Mouse (Mus musculus) hindbrain, postnatal 0 days (tissue): ENCODE results near the gene Ccpg1os. TPM values are rescaled to one million over a fixed set of nuclear protein-coding genes. Genes with fewer than 3 reads are reported as not detected.

ENCODE experiments used
- ATAC-seq: fragments of 200-750 bp; cut with Nextera tagmentation; 2 replicates; pipeline ENCODE4 v1.8.0; 2017; ENCODE audit warnings: mild to moderate bottlenecking, moderate TSS enrichment, moderate library complexity
- DNase-seq: peaks from one replicate; pipeline ENCODE4 v3.0.0-alpha.2; 2015; ENCODE audit warnings: low spot score
- H3K27ac ChIP-seq: fragments of 300-500 bp; sonication (generic); 2 replicates; pipeline ENCODE4 v1.5.1; 2014; ENCODE audit warnings: mild to moderate bottlenecking
- H3K27me3 ChIP-seq: fragments of 300-500 bp; sonication (generic); 2 replicates; pipeline ENCODE4 v1.6.1; 2014; ENCODE audit warnings: low read length, mixed read lengths; ENCODE audit not compliant: insufficient read depth
- H3K36me3 ChIP-seq: fragments of 300-500 bp; sonication (generic); 2 replicates; pipeline ENCODE4 v1.6.1; 2014; ENCODE audit warnings: low read length, mixed read lengths; ENCODE audit not compliant: insufficient read depth
- H3K4me1 ChIP-seq: fragments of 300-500 bp; sonication (generic); 2 replicates; pipeline ENCODE4 v1.6.1; 2014; ENCODE audit warnings: antibody characterized with exemption, low read length, mixed read lengths; ENCODE audit not compliant: insufficient read depth
- H3K4me2 ChIP-seq: fragments of 300-500 bp; sonication (generic); 2 replicates; pipeline ENCODE4 v1.6.1; 2014; ENCODE audit warnings: low read depth, mild to moderate bottlenecking, low read length, moderate library complexity, mixed read lengths
- H3K4me3 ChIP-seq: fragments of 300-500 bp; sonication (generic); 2 replicates; pipeline ENCODE4 v1.5.1; 2014; ENCODE audit warnings: low read length
- H3K9ac ChIP-seq: fragments of 300-500 bp; sonication (generic); replicated peaks from 2 replicates; pipeline ENCODE4 v1.6.1; 2014; ENCODE audit warnings: mild to moderate bottlenecking, low read length, moderate library complexity, mixed read lengths
- H3K9me3 ChIP-seq: fragments of 300-500 bp; sonication (generic); 2 replicates; pipeline ENCODE4 v1.6.1; 2016; ENCODE audit warnings: low read length, mixed read lengths
- CTCF ChIP-seq: IDR thresholded peaks from 2 replicates; pipeline ENCODE4 v1.5.1; 2016; ENCODE audit warnings: antibody characterized with exemption, control low read depth, low read depth
- WGBS: fragments of 180-500 bp; shearing (Covaris S2); extraction: QIAGEN DNeasy Blood & Tissue Kit; methylation state at CpG from one replicate; pipeline ENCODE4 v1.1.7; 2014; 5-methylcytosine and 5-hydroxymethylcytosine counted together
- polyA plus RNA-seq: library from polyadenylated mRNA; unstranded; fragments of >200 nt; fragmentation: Nextera tagmentation; extraction: Ambion mirVana; gene quantifications from 2 replicates; pipeline ENCODE4 v1.2.1, GENCODE M21; 2015
- total RNA-seq: library from RNA; depleted of rRNA; stranded (reverse); fragments of >200 nt; gene quantifications from 2 replicates; pipeline ENCODE4 v1.2.3, GENCODE M21; 2014

The Ccpg1os gene
- total and polyA plus RNA-seq, 2 experiments from 2014 or later, result 10.7 to 21.3 TPM

GRCm38 (mm10) chr9:73002177-73002576 lies 17.0 kb upstream of the Ccpg1os start:
- no peak overlapping the region for H3K4me2 ChIP-seq
- no peaks in the 10 kb centered on the region for H3K27me3 ChIP-seq
- WGBS, result 57% methylated on average over 3 of the region's 3 CpGs
- ATAC-seq (no peak), DNase-seq (no peak)
- no peak for TF ChIP-seq CTCF
- no peaks in the 10 kb centered on the region for H3K9me3 ChIP-seq
- no peak overlapping the region for H3K4me3 ChIP-seq
- no peaks in the 10 kb centered on the region for H3K4me1 ChIP-seq
- H3K9ac ChIP-seq, result no peak overlapping the region
- H3K36me3 ChIP-seq, result peaks cover 34% of the 10 kb centered on the region
- H3K27ac ChIP-seq, result no peak overlapping the region

DNA sequence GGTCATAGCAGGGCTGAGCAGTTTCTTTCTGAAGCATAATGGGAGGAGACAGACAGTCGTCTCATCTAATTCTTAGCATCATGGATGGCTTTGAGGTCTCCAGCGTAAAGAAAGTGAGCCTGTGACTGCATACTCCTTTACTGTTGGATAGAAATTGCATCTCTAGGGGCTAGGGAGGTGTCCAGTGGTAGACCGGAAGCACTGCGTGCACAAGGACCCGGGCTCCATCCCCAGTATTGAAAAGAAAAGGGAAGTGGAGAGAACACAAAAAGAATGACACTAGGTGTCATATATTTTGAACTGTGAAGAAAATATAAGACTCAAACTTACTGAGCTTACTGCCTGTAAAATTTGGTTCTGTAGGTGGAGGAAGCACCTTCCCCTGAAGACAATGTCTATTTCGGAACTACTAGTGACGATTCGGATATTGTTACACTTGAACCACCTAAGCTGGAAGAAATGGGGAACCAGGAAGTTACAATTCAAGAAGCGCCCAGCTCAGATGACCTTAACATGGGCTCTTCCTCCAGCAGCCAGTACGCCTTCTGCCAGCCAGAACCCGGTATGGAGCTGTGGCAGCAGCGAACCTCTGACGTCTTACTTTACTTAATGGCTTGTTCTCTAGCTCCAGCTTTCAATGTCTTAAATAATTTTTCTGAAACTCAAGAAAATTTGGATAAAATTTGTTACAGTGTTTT lies 16.3 kb upstream of the Ccpg1os start:
- Histone ChIP-seq H3K4me2 (no peak overlapping the region), H3K4me3 (no peak overlapping the region), H3K9me3 (no peaks in the 10 kb centered on the region), H3K27ac (no peak overlapping the region), H3K4me1 (no peaks in the 10 kb centered on the region), H3K27me3 (no peaks in the 10 kb centered on the region), H3K36me3 (peaks cover 34% of the 10 kb centered on the region), H3K9ac (no peak overlapping the region)
- TF ChIP-seq CTCF, result no peak
- no peak for DNase-seq
- 87% methylated on average over 13 of the region's 13 CpGs for WGBS
- no peak for ATAC-seq

DNA sequence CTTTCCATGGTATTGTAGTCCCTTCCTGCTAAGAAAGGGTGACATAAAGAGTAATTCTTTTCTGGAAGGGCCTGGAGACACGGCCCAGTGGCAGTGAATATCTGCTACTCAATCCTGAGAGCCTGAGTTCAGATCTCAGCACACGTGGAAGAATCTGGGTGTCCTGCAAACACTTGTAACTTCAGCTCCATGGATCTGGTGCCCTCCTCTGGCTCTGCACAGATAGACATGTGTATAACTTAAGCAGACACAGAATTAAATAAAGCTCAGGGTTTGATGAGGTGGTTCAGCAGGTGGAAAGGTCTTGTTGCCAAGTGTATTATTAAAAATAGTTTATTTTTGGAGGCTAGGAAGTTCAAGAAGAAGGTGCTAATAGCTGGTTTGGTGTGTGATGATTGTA lies 15.3 kb upstream of the Ccpg1os start:
- peaks cover 24% of the 10 kb centered on the region for H3K36me3 ChIP-seq
- no peaks in the 10 kb centered on the region for H3K9me3 ChIP-seq
- no peak overlapping the region for H3K9ac ChIP-seq
- H3K4me3 ChIP-seq, result no peak overlapping the region
- DNase-seq (no peak), ATAC-seq (no peak)
- no peak overlapping the region for H3K27ac ChIP-seq
- TF ChIP-seq CTCF, result peak; percentile 25; the same call in 1 of the 2 replicates
- no peak overlapping the region for H3K4me2 ChIP-seq
- H3K27me3 ChIP-seq, result no peaks in the 10 kb centered on the region
- 75% methylated on average over 2 of the region's 2 CpGs for WGBS
- H3K4me1 ChIP-seq, result no peaks in the 10 kb centered on the region

DNA sequence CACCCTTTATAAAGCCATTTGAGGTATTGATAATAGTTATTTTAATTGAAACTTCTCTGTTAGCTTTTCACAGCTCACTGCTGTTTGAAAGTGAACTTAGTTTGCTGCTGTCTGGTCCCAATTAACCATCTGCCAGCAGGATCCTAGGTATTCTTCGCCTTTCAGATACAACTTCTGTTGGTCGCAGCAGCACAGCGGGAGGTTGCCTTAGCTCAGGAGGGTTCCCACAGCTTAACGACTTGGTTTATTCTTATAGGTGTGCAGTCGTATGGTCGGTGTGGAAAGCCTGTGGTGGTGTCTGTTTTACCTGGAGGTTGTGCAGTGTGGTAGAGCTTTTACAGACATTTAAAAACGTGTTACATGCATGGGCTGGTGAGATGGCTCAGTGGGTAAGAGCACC lies 11.6 kb upstream of the Ccpg1os start:
- H3K9ac ChIP-seq, result no peak overlapping the region
- H3K27me3 ChIP-seq, result no peaks in the 10 kb centered on the region
- ATAC-seq (no peak), DNase-seq (no peak)
- H3K4me3 ChIP-seq, result no peak overlapping the region
- H3K4me2 ChIP-seq, result no peak overlapping the region
- H3K4me1 ChIP-seq, result no peaks in the 10 kb centered on the region
- no peak overlapping the region for H3K27ac ChIP-seq
- WGBS, result 62% methylated on average over 7 of the region's 7 CpGs
- no peak for TF ChIP-seq CTCF
- no peaks in the 10 kb centered on the region; the same call in 1 of the 2 replicates for H3K36me3 ChIP-seq
- H3K9me3 ChIP-seq, result no peaks in the 10 kb centered on the region

DNA sequence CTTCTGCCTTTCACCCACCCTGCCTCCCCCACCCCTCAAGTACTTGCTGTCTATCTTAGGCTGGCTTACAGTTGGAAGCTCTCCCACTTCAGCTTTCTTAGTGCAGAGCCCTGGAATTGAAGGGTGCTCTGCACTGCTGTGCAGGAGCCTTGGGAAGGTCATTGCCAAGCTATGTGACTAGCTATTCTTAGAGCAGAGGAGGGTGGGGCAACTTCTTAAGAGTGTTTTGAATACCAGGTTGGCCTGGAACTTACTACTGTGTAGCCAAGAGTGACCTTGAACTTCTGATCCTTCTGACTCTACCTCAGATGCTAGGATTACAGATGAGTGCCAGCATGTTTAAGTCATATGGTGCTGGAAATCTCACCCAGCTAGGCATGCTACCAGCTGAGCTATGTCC lies 11.0 kb upstream of the Ccpg1os start:
- no peak for TF ChIP-seq CTCF
- H3K9ac ChIP-seq, result no peak overlapping the region
- H3K4me3 ChIP-seq, result no peak overlapping the region
- no peak overlapping the region for H3K4me2 ChIP-seq
- no peaks in the 10 kb centered on the region for H3K4me1 ChIP-seq
- H3K36me3 ChIP-seq, result no peaks in the 10 kb centered on the region
- no peaks in the 10 kb centered on the region for H3K27me3 ChIP-seq
- ATAC-seq, result no peak
- H3K9me3 ChIP-seq, result no peaks in the 10 kb centered on the region
- no peak for DNase-seq
- H3K27ac ChIP-seq, result no peak overlapping the region

DNA sequence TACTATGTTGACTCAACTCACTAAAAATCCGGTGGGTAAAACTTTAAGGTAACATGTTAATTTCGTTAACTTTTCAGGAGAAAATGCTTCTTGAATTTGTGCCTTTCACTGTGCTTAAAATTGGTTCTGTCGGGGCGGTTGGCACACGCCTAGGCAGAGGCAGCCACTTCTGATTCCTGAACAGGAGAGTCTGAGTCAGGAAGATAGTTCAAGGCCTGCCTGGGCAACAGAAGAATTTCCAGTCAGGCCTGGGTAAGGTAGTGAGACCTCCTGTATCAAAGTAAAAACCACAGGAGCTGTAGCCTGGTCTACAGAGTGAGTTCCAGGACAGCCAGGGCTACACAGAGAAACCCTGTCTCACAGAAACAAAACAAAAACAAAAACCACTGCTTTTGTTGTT lies 7.4 kb upstream of the Ccpg1os start:
- TF ChIP-seq CTCF, result no peak
- Histone ChIP-seq H3K4me1 (no peaks in the 10 kb centered on the region), H3K4me3 (no peak overlapping the region), H3K4me2 (no peak overlapping the region), H3K9ac (no peak overlapping the region), H3K36me3 (no peaks in the 10 kb centered on the region), H3K9me3 (no peaks in the 10 kb centered on the region), H3K27ac (no peak overlapping the region), H3K27me3 (no peaks in the 10 kb centered on the region)
- no peak for DNase-seq
- ATAC-seq, result no peak
- WGBS, result 90% methylated on average over 5 of the region's 5 CpGs

- 97% methylated on average over 2 of the region's 2 CpGs for WGBS
- H3K4me2 ChIP-seq, result no peak overlapping the region
Measured at GRCm38 (mm10) chr9:72991420-72991819, 6.2 kb upstream of the Ccpg1os start.

More at GRCm38 (mm10) chr9:72991420-72991819, 6.2 kb upstream of the Ccpg1os start:
- ATAC-seq (no peak), DNase-seq (no peak)
- Histone ChIP-seq H3K27me3 (no peaks in the 10 kb centered on the region), H3K36me3 (no peaks in the 10 kb centered on the region), H3K27ac (no peak overlapping the region), H3K9ac (no peak overlapping the region), H3K9me3 (no peaks in the 10 kb centered on the region), H3K4me1 (peaks cover 2% of the 10 kb centered on the region; the same call in 1 of the 2 replicates), H3K4me3 (no peak overlapping the region)
- no peak for TF ChIP-seq CTCF
